Mouse (Mus musculus) CH12.LX (cell line): ENCODE measurements at regions not wholly inside any gene's neighbourhood (a gene's known extent, or its start where the extent isn't known, plus 50 kb on each side); places are given as distances from the start of the nearest gene placed in this dataset.

Experiments used
- DNase-seq: peaks from one replicate; pipeline ENCODE4 v3.0.0-alpha.2; 2013; ENCODE audit errors: extremely low read depth
- H3K27ac ChIP-seq: 2 replicates; pipeline ENCODE4 v1.5.1; 2012; ENCODE audit warnings: low read depth, mild to moderate bottlenecking, control low read depth, moderate library complexity; ENCODE audit not compliant: insufficient read depth
- H3K27me3 ChIP-seq: replicated peaks from 2 replicates; pipeline ENCODE3; 2012; ENCODE audit warnings: inconsistent platforms
- H3K36me3 ChIP-seq, 2 experiments: replicated peaks in 1 of 2; 2 replicates each; pipeline versions ENCODE3 to v1.6.1; 2012; ENCODE audit warnings: inconsistent platforms in 1 of 2, low read length in 1 of 2, mild to moderate bottlenecking in 1 of 2, mixed read lengths in 1 of 2, moderate library complexity in 1 of 2; ENCODE audit not compliant: control insufficient read depth in 1 of 2, insufficient read depth in 1 of 2
- H3K4me1 ChIP-seq, 2 experiments: 2 replicates each; pipeline ENCODE4 v1.6.1; 2012; ENCODE audit warnings: inconsistent platforms in 1 of 2, moderate library complexity in 1 of 2; ENCODE audit not compliant: insufficient read depth in 2 of 2, control insufficient read depth in 1 of 2
- H3K4me2 ChIP-seq: 2 replicates; pipeline ENCODE4 v1.6.1; 2012; ENCODE audit warnings: low read depth, mild to moderate bottlenecking, control low read depth; ENCODE audit not compliant: poor library complexity, insufficient read depth, severe bottlenecking
- H3K4me3 ChIP-seq, 3 experiments: fragments of 150-350 bp in 1 of 3; sonication (generic) in 1 of 3; replicated peaks in 1 of 3; 2 replicates each; pipeline versions ENCODE3 to v1.5.1; 2011 to 2012; ENCODE audit warnings: low read depth in 2 of 3, low read length in 2 of 3, mild to moderate bottlenecking in 2 of 3, moderate library complexity in 2 of 3, control low read depth in 1 of 3, improper control_type of control experiment in 1 of 3, inconsistent platforms in 1 of 3, mixed read lengths in 1 of 3; ENCODE audit not compliant: poor library complexity in 1 of 3
- H3K79me2 ChIP-seq: replicated peaks from 2 replicates; pipeline ENCODE4 v1.6.1; 2012; ENCODE audit warnings: mild to moderate bottlenecking, moderate library complexity; ENCODE audit not compliant: control insufficient read depth, poor library complexity, insufficient read depth, severe bottlenecking; ENCODE audit errors: extremely low read depth
- H3K9ac ChIP-seq: 2 replicates; pipeline ENCODE4 v1.6.1; 2012; ENCODE audit warnings: low read depth, mild to moderate bottlenecking, control low read depth, moderate library complexity; ENCODE audit not compliant: insufficient read depth
- H3K9me3 ChIP-seq: replicated peaks from 2 replicates; pipeline ENCODE3; 2012; ENCODE audit warnings: low read length, inconsistent platforms, mixed read lengths
- BHLHE40 ChIP-seq: IDR thresholded peaks from 2 replicates; pipeline ENCODE4 v1.6.1; 2011; ENCODE audit warnings: mild to moderate bottlenecking, low read depth, low read length, improper control_type of control experiment
- CHD1 ChIP-seq: IDR thresholded peaks from 2 replicates; pipeline ENCODE4 v1.6.1; 2012; ENCODE audit warnings: low read depth, low read length, improper control_type of control experiment, inconsistent platforms
- CTCF ChIP-seq, 2 experiments: IDR thresholded peaks in 1 of 2; conservative IDR thresholded peaks in 1 of 2; 2 replicates each; pipeline ENCODE4 v1.5.1; 2011 to 2012; ENCODE audit warnings: low read depth in 2 of 2, low read length in 2 of 2, improper control_type of control experiment in 1 of 2, inconsistent platforms in 1 of 2, mild to moderate bottlenecking in 1 of 2, moderate library complexity in 1 of 2
- E2F4 ChIP-seq: IDR thresholded peaks from 2 replicates; pipeline ENCODE4 v1.6.1; 2011; ENCODE audit warnings: low read depth, low read length, improper control_type of control experiment; ENCODE audit not compliant: insufficient replicate concordance
- ELF1 ChIP-seq: IDR thresholded peaks from 2 replicates; pipeline ENCODE4 v1.6.1; 2014; ENCODE audit warnings: low read depth, mild to moderate bottlenecking, inconsistent platforms, low read length, improper control_type of control experiment
- EP300 ChIP-seq: IDR thresholded peaks from 2 replicates; pipeline ENCODE4 v1.6.1; 2011; ENCODE audit warnings: low read length, improper control_type of control experiment
- GABPA ChIP-seq: IDR thresholded peaks from 2 replicates; pipeline ENCODE4 v1.6.1; 2012; ENCODE audit warnings: low read depth, low read length, improper control_type of control experiment, inconsistent platforms; ENCODE audit not compliant: insufficient replicate concordance
- HCFC1 ChIP-seq: IDR thresholded peaks from 2 replicates; pipeline ENCODE4 v1.6.1; 2012; ENCODE audit warnings: low read depth, mild to moderate bottlenecking, inconsistent platforms, low read length, improper control_type of control experiment
- IRF4 ChIP-seq: IDR thresholded peaks from 2 replicates; pipeline ENCODE4 v1.6.1; 2014; ENCODE audit warnings: low read depth, mild to moderate bottlenecking, inconsistent platforms, low read length, improper control_type of control experiment
- JUN ChIP-seq: IDR thresholded peaks from 2 replicates; pipeline ENCODE4 v1.6.1; 2011; ENCODE audit warnings: low read depth, mild to moderate bottlenecking, low read length, improper control_type of control experiment, moderate library complexity; ENCODE audit not compliant: insufficient read depth
- MAFK ChIP-seq: IDR thresholded peaks from 2 replicates; pipeline ENCODE4 v1.6.1; 2011; ENCODE audit warnings: low read length, improper control_type of control experiment; ENCODE audit not compliant: insufficient replicate concordance
- MYC ChIP-seq: IDR thresholded peaks from 2 replicates; pipeline ENCODE4 v1.6.1; 2011; ENCODE audit warnings: low read depth, mild to moderate bottlenecking, improper control_type of control experiment, low read length
- NELFE ChIP-seq: IDR thresholded peaks from 2 replicates; pipeline ENCODE4 v1.6.1; 2011; ENCODE audit warnings: low read depth, low read length, improper control_type of control experiment
- NRF1 ChIP-seq: IDR thresholded peaks from 2 replicates; pipeline ENCODE4 v1.6.1; 2014; ENCODE audit warnings: low read depth, mild to moderate bottlenecking, inconsistent platforms, low read length, improper control_type of control experiment, moderate library complexity
- PAX5 ChIP-seq: IDR thresholded peaks from 2 replicates; pipeline ENCODE4 v1.6.1; 2012; ENCODE audit warnings: low read length, inconsistent platforms, mixed read lengths
- POLR2AphosphoS2 ChIP-seq: IDR thresholded peaks from 2 replicates; pipeline ENCODE4 v1.6.1; 2011; ENCODE audit warnings: low read depth, low read length, improper control_type of control experiment
- RAD21 ChIP-seq: IDR thresholded peaks from 2 replicates; pipeline ENCODE4 v1.6.1; 2011; ENCODE audit warnings: low read depth, mild to moderate bottlenecking, low read length, improper control_type of control experiment, moderate library complexity
- RCOR1 ChIP-seq: conservative IDR thresholded peaks from 2 replicates; pipeline ENCODE4 v1.6.1; 2012; ENCODE audit warnings: low read depth, mild to moderate bottlenecking, inconsistent platforms, low read length, improper control_type of control experiment
- SIN3A ChIP-seq: IDR thresholded peaks from 2 replicates; pipeline ENCODE4 v1.6.1; 2012; ENCODE audit warnings: low read length, improper control_type of control experiment, inconsistent platforms
- SMC3 ChIP-seq: IDR thresholded peaks from 2 replicates; pipeline ENCODE4 v1.6.1; 2011; ENCODE audit warnings: low read depth, low read length, improper control_type of control experiment
- TBP ChIP-seq: conservative IDR thresholded peaks from 2 replicates; pipeline ENCODE4 v1.6.1; 2011; ENCODE audit warnings: low read depth, low read length, improper control_type of control experiment
- USF2 ChIP-seq: conservative IDR thresholded peaks from 2 replicates; pipeline ENCODE4 v1.6.1; 2011; ENCODE audit warnings: low read depth, low read length, improper control_type of control experiment
- ZC3H11A ChIP-seq: IDR thresholded peaks from 2 replicates; pipeline ENCODE4 v1.6.1; 2012; ENCODE audit warnings: low read depth, mild to moderate bottlenecking, inconsistent platforms, low read length, improper control_type of control experiment
- ZKSCAN1 ChIP-seq: IDR thresholded peaks from 2 replicates; pipeline ENCODE4 v1.6.1; 2012; ENCODE audit warnings: low read depth, inconsistent platforms, low read length, improper control_type of control experiment, borderline replicate concordance
- ZMIZ1 ChIP-seq: IDR thresholded peaks from 2 replicates; pipeline ENCODE4 v1.6.1; 2012; ENCODE audit warnings: low read depth, mild to moderate bottlenecking, inconsistent platforms, low read length, improper control_type of control experiment
- ZNF384 ChIP-seq: IDR thresholded peaks from 2 replicates; pipeline ENCODE4 v1.6.1; 2012; ENCODE audit warnings: low read depth, low read length, improper control_type of control experiment, inconsistent platforms
- dilution Hi-C: fragments of 300-500 bp; cut with MboI; formaldehyde crosslinking; loops from 2 replicates; pipeline ENCODE4 v1.14.3; 2020; ENCODE audit warnings: low sequenced_read_pairs; ENCODE audit not compliant: extremely low pct_unique_long_range_greater_than_20kb, extremely low pct_ligation_motif_present
- in situ Hi-C: fragments of 300-500 bp; cut with MboI; formaldehyde crosslinking; loops from 3 replicates; pipeline ENCODE4 v1.14.3; 2019; ENCODE audit warnings: low sequenced_read_pairs, low pct_ligation_motif_present, low pct_unique_long_range_greater_than_20kb, mixed read lengths

DNA sequence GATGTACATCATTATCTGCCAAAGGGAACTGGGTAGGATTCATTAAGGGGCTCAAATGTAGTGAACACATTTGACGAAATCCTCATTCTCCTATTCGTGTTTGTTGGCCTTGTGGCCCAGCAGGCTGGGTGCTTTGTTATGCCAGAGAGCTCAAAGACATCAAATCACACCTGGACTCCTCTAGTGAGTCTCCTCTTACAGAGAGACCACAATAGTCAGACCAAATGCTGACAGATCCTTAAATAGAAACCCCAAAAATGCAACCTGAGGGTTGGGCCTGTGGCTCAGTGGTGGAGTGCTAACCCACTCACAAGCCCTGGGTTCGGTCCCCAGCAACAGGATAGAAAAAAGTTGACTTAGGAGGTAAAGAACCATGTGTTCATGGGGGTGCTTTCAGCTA lies 158.5 kb upstream of the Tab2 start:
- Histone ChIP-seq H3K9me3 (no peaks in the 10 kb centered on the region), H3K4me3 (no peak overlapping the region), H3K4me1 (peaks cover 0 to 6% of the 10 kb centered on the region in 2 experiments; a peak in 1 of 4 replicates), H3K27me3 (no peaks in the 10 kb centered on the region), H3K27ac (no peak overlapping the region), H3K79me2 (no peaks in the 10 kb centered on the region), H3K9ac (no peak overlapping the region), H3K36me3 (no peaks in the 10 kb centered on the region), H3K4me2 (no peak overlapping the region)
- no peak for DNase-seq
- dilution Hi-C loops (no loop called here), in situ Hi-C loops (no loop called here)
- TF ChIP-seq POLR2AphosphoS2 (no peak), NELFE (no peak), SMC3 (no peak), ELF1 (no peak)

DNA sequence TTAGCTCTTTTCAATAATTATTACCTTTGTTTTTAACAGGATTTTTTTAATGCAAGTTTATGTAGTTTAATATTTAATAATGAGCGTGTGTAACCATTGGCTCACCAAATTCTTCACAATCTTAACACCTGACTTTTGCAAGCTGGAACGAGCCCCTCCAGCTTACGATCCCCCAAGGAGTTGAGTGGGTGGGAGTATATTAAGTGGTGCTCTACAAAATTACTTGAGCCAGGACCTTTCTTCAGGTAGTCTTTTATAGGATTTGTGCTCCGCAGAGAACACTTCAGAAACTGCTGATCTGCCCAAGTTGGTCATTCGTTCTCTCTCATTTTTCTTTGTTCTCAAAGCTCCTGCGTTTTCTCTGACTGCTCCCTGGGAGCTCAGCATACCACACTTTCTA lies 144.5 kb upstream of the Tab2 start:
- no peaks in the 10 kb centered on the region for H3K4me1 ChIP-seq
- H3K36me3 ChIP-seq = no peaks in the 10 kb centered on the region
- no peaks in the 10 kb centered on the region for H3K79me2 ChIP-seq
- no peak overlapping the region for H3K4me3 ChIP-seq
- dilution Hi-C loops = no loop called here
- in situ Hi-C loops = no loop called here
- H3K27ac ChIP-seq = no peak overlapping the region
- H3K27me3 ChIP-seq = no peaks in the 10 kb centered on the region
- H3K9me3 ChIP-seq = peaks cover 2% of the 10 kb centered on the region
- no peak for DNase-seq
- H3K4me2 ChIP-seq = no peak overlapping the region
- H3K9ac ChIP-seq = no peak overlapping the region
- no peak for TF ChIP-seq BHLHE40
- TF ChIP-seq NRF1 = no peak
- no peak for TF ChIP-seq PAX5
- no peak for TF ChIP-seq SIN3A
- no peak for TF ChIP-seq USF2
- no peak for TF ChIP-seq ZNF384
- TF ChIP-seq ZKSCAN1 = no peak

DNA sequence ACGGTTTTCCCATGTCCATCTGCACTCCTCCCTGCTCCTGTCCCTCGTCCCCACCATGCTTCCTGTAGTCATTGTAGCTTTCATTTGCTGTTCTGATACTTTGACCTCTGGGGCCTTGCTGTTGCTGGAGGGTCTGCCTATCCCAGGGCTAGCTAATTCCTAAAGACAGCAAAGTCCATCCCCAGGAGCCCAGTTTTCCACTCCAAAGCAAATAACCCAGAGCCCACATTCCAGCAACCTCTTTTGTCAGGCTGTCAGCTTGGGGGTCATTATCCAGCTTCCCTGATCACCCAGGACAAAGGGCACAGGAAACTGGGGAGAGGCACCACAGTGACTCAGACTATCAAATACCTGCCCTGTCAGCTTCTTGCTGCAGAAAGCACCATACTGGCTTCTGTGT lies 139.9 kb upstream of the Tab2 start:
- DNase-seq = no peak
- no peak overlapping the region for H3K4me3 ChIP-seq
- TF ChIP-seq ELF1 (no peak), TBP (no peak), EP300 (no peak), CHD1 (no peak), JUN (no peak), RCOR1 (no peak), MAFK (no peak), GABPA (no peak), ZMIZ1 (no peak), POLR2AphosphoS2 (no peak), ZKSCAN1 (no peak), CTCF (conservative IDR thresholded peaks at IDR 0.05 in 1 of 2, IDR thresholded peaks at IDR 0.05 in 1 of 2; ENCODE audit: low read depth in 2 of 2, low read length in 2 of 2) (no peak), ZC3H11A (no peak), IRF4 (no peak), HCFC1 (no peak), SIN3A (no peak), RAD21 (no peak), MYC (no peak), E2F4 (no peak), USF2 (no peak)

More for the DNA sequence above, 139.9 kb upstream of the Tab2 start:
- Histone ChIP-seq H3K36me3 (no peaks in the 10 kb centered on the region), H3K79me2 (no peaks in the 10 kb centered on the region), H3K9me3 (peaks cover 2% of the 10 kb centered on the region), H3K27ac (no peak overlapping the region), H3K27me3 (no peaks in the 10 kb centered on the region), H3K4me1 (peaks cover 0 to 2% of the 10 kb centered on the region in 2 experiments; a peak in 1 of 4 replicates), H3K9ac (no peak overlapping the region), H3K4me2 (no peak overlapping the region)
- dilution Hi-C loops = no loop called here
- in situ Hi-C loops = no loop called here
